Mouse (Mus musculus) lung, embryonic 14.5 days (tissue): ENCODE measurements around the gene B3galt1. TPM values are rescaled to one million over a fixed set of nuclear protein-coding genes. Genes with fewer than 3 reads are reported as not detected.

Experiments
- ATAC-seq: fragments of 200-750 bp; cut with Nextera tagmentation; 2 replicates; pipeline ENCODE4 v1.8.0; 2017; ENCODE audit warnings: mild to moderate bottlenecking, moderate TSS enrichment, moderate library complexity; ENCODE audit not compliant: insufficient read depth
- DNase-seq: peaks from one replicate; pipeline ENCODE4 v3.0.0-alpha.2; 2015
- H3K27ac ChIP-seq: fragments of 300-500 bp; sonication (generic); 2 replicates; pipeline ENCODE4 v1.5.1; 2014; ENCODE audit warnings: low read depth, mild to moderate bottlenecking, moderate library complexity
- H3K27me3 ChIP-seq: fragments of 300-500 bp; sonication (generic); 2 replicates; pipeline ENCODE4 v1.6.1; 2014; ENCODE audit warnings: low read length, control low read depth; ENCODE audit not compliant: insufficient read depth
- H3K36me3 ChIP-seq: fragments of 300-500 bp; sonication (generic); 2 replicates; pipeline ENCODE4 v1.6.1; 2014; ENCODE audit warnings: control low read depth; ENCODE audit not compliant: insufficient read depth
- H3K4me1 ChIP-seq: fragments of 300-500 bp; sonication (generic); 2 replicates; pipeline ENCODE4 v1.6.1; 2014; ENCODE audit warnings: antibody characterized with exemption, control low read depth; ENCODE audit not compliant: insufficient read depth
- H3K4me2 ChIP-seq: fragments of 300-500 bp; sonication (generic); 2 replicates; pipeline ENCODE4 v1.6.1; 2014; ENCODE audit warnings: mild to moderate bottlenecking
- H3K4me3 ChIP-seq: fragments of 300-500 bp; sonication (generic); 2 replicates; pipeline ENCODE4 v1.5.1; 2014; ENCODE audit warnings: low read depth, low read length
- H3K9ac ChIP-seq: fragments of 300-500 bp; sonication (generic); 2 replicates; pipeline ENCODE4 v1.6.1; 2014
- H3K9me3 ChIP-seq: fragments of 300-500 bp; sonication (generic); 2 replicates; pipeline ENCODE4 v1.6.1; 2016; ENCODE audit warnings: low read depth, low read length, control low read depth
- CTCF ChIP-seq: IDR thresholded peaks from 2 replicates; pipeline ENCODE4 v1.5.1; 2016; ENCODE audit warnings: antibody characterized with exemption, low read depth
- WGBS: fragments of 180-500 bp; shearing (Covaris S2); extraction: QIAGEN DNeasy Blood & Tissue Kit; methylation state at CpG from one replicate; pipeline ENCODE4 v1.1.7; 2014; 5-methylcytosine and 5-hydroxymethylcytosine counted together
- polyA plus RNA-seq: library from polyadenylated mRNA; unstranded; fragments of >200 nt; fragmentation: Nextera tagmentation; extraction: Ambion mirVana; gene quantifications from 2 replicates; pipeline ENCODE4 v1.2.1, GENCODE M21; 2014

Gene B3galt1
- polyA plus RNA-seq, 1 experiment from 2014 or later: 3.4 TPM

GRCm38 (mm10) chr2:67873368-67873767 lies 307.7 kb downstream of the B3galt1 start:
- Histone ChIP-seq H3K27ac (no peak overlapping the region), H3K4me3 (no peak overlapping the region), H3K4me1 (no peaks in the 10 kb centered on the region), H3K36me3 (no peaks in the 10 kb centered on the region), H3K4me2 (no peak overlapping the region), H3K27me3 (no peaks in the 10 kb centered on the region), H3K9ac (no peak overlapping the region), H3K9me3 (no peaks in the 10 kb centered on the region)
- no peak for DNase-seq
- ATAC-seq: no peak
- WGBS: 77% methylated on average over 3 of the region's 3 CpGs
- TF ChIP-seq CTCF: no peak

GRCm38 (mm10) chr2:67879836-67880235 lies 314.2 kb downstream of the B3galt1 start:
- no peak for ATAC-seq
- no peaks in the 10 kb centered on the region for H3K9me3 ChIP-seq
- no peak overlapping the region for H3K27ac ChIP-seq
- no peak for TF ChIP-seq CTCF
- no peaks in the 10 kb centered on the region for H3K27me3 ChIP-seq
- no peaks in the 10 kb centered on the region for H3K36me3 ChIP-seq
- DNase-seq: no peak
- WGBS: 71% methylated on average over 3 of the region's 3 CpGs
- H3K4me2 ChIP-seq: no peak overlapping the region
- no peak overlapping the region for H3K4me3 ChIP-seq
- H3K9ac ChIP-seq: no peak overlapping the region
- no peaks in the 10 kb centered on the region for H3K4me1 ChIP-seq

- H3K9ac ChIP-seq: no peak overlapping the region
- H3K36me3 ChIP-seq: no peaks in the 10 kb centered on the region
- 74% methylated on average over 1 of the region's 1 CpGs for WGBS
- no peak overlapping the region for H3K4me2 ChIP-seq
- DNase-seq (no peak), ATAC-seq (no peak)
- H3K4me1 ChIP-seq: no peaks in the 10 kb centered on the region
- H3K4me3 ChIP-seq: no peak overlapping the region
- no peak for TF ChIP-seq CTCF
- H3K9me3 ChIP-seq: no peaks in the 10 kb centered on the region
- no peaks in the 10 kb centered on the region for H3K27me3 ChIP-seq
- H3K27ac ChIP-seq: no peak overlapping the region
These were observed 316.1 kb downstream of the B3galt1 start for GRCm38 (mm10) chr2:67881713-67882281.

- Histone ChIP-seq H3K4me1 (no peaks in the 10 kb centered on the region), H3K4me3 (no peak overlapping the region), H3K9me3 (no peaks in the 10 kb centered on the region), H3K36me3 (no peaks in the 10 kb centered on the region), H3K27me3 (no peaks in the 10 kb centered on the region), H3K27ac (no peak overlapping the region), H3K4me2 (no peak overlapping the region), H3K9ac (no peak overlapping the region)
- DNase-seq: no peak
- WGBS: 59% methylated on average over 2 of the region's 2 CpGs
- TF ChIP-seq CTCF: no peak
- no peak for ATAC-seq
These were observed 332.5 kb downstream of the B3galt1 start for GRCm38 (mm10) chr2:67897956-67898689.

GRCm38 (mm10) chr2:67901574-67901973 lies 335.9 kb downstream of the B3galt1 start:
- no peaks in the 10 kb centered on the region for H3K9me3 ChIP-seq
- no peak overlapping the region for H3K4me3 ChIP-seq
- 88% methylated on average over 6 of the region's 6 CpGs for WGBS
- H3K36me3 ChIP-seq: no peaks in the 10 kb centered on the region
- DNase-seq: no peak
- H3K9ac ChIP-seq: no peak overlapping the region
- no peak overlapping the region for H3K27ac ChIP-seq
- H3K4me2 ChIP-seq: no peak overlapping the region
- no peaks in the 10 kb centered on the region for H3K27me3 ChIP-seq
- TF ChIP-seq CTCF: no peak
- ATAC-seq: no peak
- H3K4me1 ChIP-seq: no peaks in the 10 kb centered on the region

- ATAC-seq (no peak), DNase-seq (no peak)
- Histone ChIP-seq H3K4me3 (no peak overlapping the region), H3K4me1 (no peaks in the 10 kb centered on the region), H3K9me3 (no peaks in the 10 kb centered on the region), H3K36me3 (no peaks in the 10 kb centered on the region), H3K27me3 (no peaks in the 10 kb centered on the region), H3K27ac (no peak overlapping the region), H3K9ac (no peak overlapping the region), H3K4me2 (no peak overlapping the region)
- 87% methylated on average over 8 of the region's 8 CpGs for WGBS
- TF ChIP-seq CTCF: no peak
These were observed 337.1 kb downstream of the B3galt1 start for GRCm38 (mm10) chr2:67902651-67903292.

GRCm38 (mm10) chr2:67903769-67904168 lies 338.1 kb downstream of the B3galt1 start:
- Histone ChIP-seq H3K27ac (no peak overlapping the region), H3K4me3 (no peak overlapping the region), H3K36me3 (no peaks in the 10 kb centered on the region), H3K4me1 (no peaks in the 10 kb centered on the region), H3K4me2 (no peak overlapping the region), H3K9ac (no peak overlapping the region), H3K9me3 (no peaks in the 10 kb centered on the region), H3K27me3 (no peaks in the 10 kb centered on the region)
- 90% methylated on average over 1 of the region's 1 CpGs for WGBS
- no peak for TF ChIP-seq CTCF
- ATAC-seq (no peak), DNase-seq (no peak)
